Mouse (Mus musculus): ENCODE measurements around the gene Bcas2.
"Not testable (repeated sequence)": the region's sequence is repeated elsewhere in the genome, so short reads cannot be mapped to it uniquely, and the experiment has no call there.

Gene Bcas2

GRCm38 (mm10) chr3:103215399-103215798, 43.9 kb downstream of the Bcas2 start:
- DNase-seq (ENCODE audit: low read depth, low spot score): not testable (repeated sequence)

- DNase-seq (ENCODE audit: low read depth, low spot score): no peak
Observed at GRCm38 (mm10) chr3:103221435-103221834, 50.0 kb downstream of the Bcas2 start.

- no peak for DNase-seq (ENCODE audit: low read depth, low spot score)
Observed at GRCm38 (mm10) chr3:103223752-103224151, 52.3 kb downstream of the Bcas2 start.

GRCm38 (mm10) chr3:103224231-103224765, 52.8 kb downstream of the Bcas2 start:
- DNase-seq (ENCODE audit: low read depth, low spot score): no peak

GRCm38 (mm10) chr3:103227729-103228128, 56.3 kb downstream of the Bcas2 start:
- DNase-seq (ENCODE audit: low read depth, low spot score): no peak

Data from WW6 (cell line).